Mouse (Mus musculus): Measurements from ENCODE around the gene Polr3b. TPM values are rescaled to one million over a fixed set of nuclear protein-coding genes. Genes with fewer than 3 reads are reported as not detected.

The Polr3b gene
- total RNA-seq, 4 experiments from 2014 or later: 8.6 to 9.5 (median 8.7) TPM

- no peak for DNase-seq (ENCODE audit: low spot score in 2 of 2)
These were observed 85.8 kb downstream of the Polr3b start for GRCm38 (mm10) chr10:84707752-84708530.

- no peak for DNase-seq (ENCODE audit: low spot score in 2 of 2)
These were observed 88.1 kb downstream of the Polr3b start for GRCm38 (mm10) chr10:84710192-84710591.

GRCm38 (mm10) chr10:84710827-84711226 is 88.7 kb downstream of the Polr3b start:
- DNase-seq (ENCODE audit: low spot score in 2 of 2): no peak

- no peak for DNase-seq (ENCODE audit: low spot score in 2 of 2)
These were observed 89.4 kb downstream of the Polr3b start for GRCm38 (mm10) chr10:84711479-84711878.

GRCm38 (mm10) chr10:84711940-84712339 is 89.8 kb downstream of the Polr3b start:
- no peak for DNase-seq (ENCODE audit: low spot score in 2 of 2)

- no peak for DNase-seq (ENCODE audit: low spot score in 2 of 2)
These were observed 90.4 kb downstream of the Polr3b start for GRCm38 (mm10) chr10:84712532-84712931.

GRCm38 (mm10) chr10:84713043-84713442 is 91.0 kb downstream of the Polr3b start:
- DNase-seq (ENCODE audit: low spot score in 2 of 2): no peak

- DNase-seq (ENCODE audit: low spot score in 2 of 2): no peak
These were observed 93.5 kb downstream of the Polr3b start for GRCm38 (mm10) chr10:84715639-84716038.

- no peak for DNase-seq (ENCODE audit: low spot score in 2 of 2)
These were observed 94.5 kb downstream of the Polr3b start for GRCm38 (mm10) chr10:84716581-84716980.

GRCm38 (mm10) chr10:84722711-84723110 is 100.6 kb downstream of the Polr3b start:
- no peak for DNase-seq (ENCODE audit: low spot score in 2 of 2)

- no peak for DNase-seq (ENCODE audit: low spot score in 2 of 2)
These were observed 104.9 kb downstream of the Polr3b start for GRCm38 (mm10) chr10:84727005-84727404.

GRCm38 (mm10) chr10:84727760-84728159 is 105.7 kb downstream of the Polr3b start:
- no peak for DNase-seq (ENCODE audit: low spot score in 2 of 2)

GRCm38 (mm10) chr10:84730078-84730477 is 108.0 kb downstream of the Polr3b start:
- no peak for DNase-seq (ENCODE audit: low spot score in 2 of 2)

GRCm38 (mm10) chr10:84730956-84731355 is 108.9 kb downstream of the Polr3b start:
- no peak for DNase-seq (ENCODE audit: low spot score in 2 of 2)

- no peak for DNase-seq (ENCODE audit: low spot score in 2 of 2)
These were observed 111.4 kb downstream of the Polr3b start for GRCm38 (mm10) chr10:84733511-84733910.

- no peak for DNase-seq (ENCODE audit: low spot score in 2 of 2)
These were observed 133.0 kb downstream of the Polr3b start for GRCm38 (mm10) chr10:84754851-84755785.

GRCm38 (mm10) chr10:84755786-84756203 is 133.7 kb downstream of the Polr3b start, which contains the start of gene Rfx4:
Rfx4 (plus strand) TSS chr10:84756062.
- DNase-seq (ENCODE audit: low spot score in 2 of 2): no peak

- DNase-seq (ENCODE audit: low spot score in 2 of 2): no peak
These were observed 134.5 kb downstream of the Polr3b start for GRCm38 (mm10) chr10:84756435-84757095.

- no peak for DNase-seq (ENCODE audit: low spot score in 2 of 2)
These were observed 135.5 kb downstream of the Polr3b start for GRCm38 (mm10) chr10:84757426-84758199.

GRCm38 (mm10) chr10:84758200-84758468 is 136.0 kb downstream of the Polr3b start:
- no peak for DNase-seq (ENCODE audit: low spot score in 2 of 2)

Measured in gastrocnemius, adult 8-10 months (tissue).